Mouse (Mus musculus) cortical plate, adult 2 months (tissue): ENCODE data around the gene Tusc1.

ENCODE experiments used
- CTCF ChIP-seq: fragments of 200-500 bp; IDR thresholded peaks from 2 replicates; pipeline ENCODE4 v1.5.1; 2011; ENCODE audit warnings: mild to moderate bottlenecking, control low read depth, low read length; ENCODE audit not compliant: insufficient read depth; ENCODE audit errors: extremely low read depth
- POLR2A ChIP-seq: fragments of 200-500 bp; IDR thresholded peaks from 2 replicates; pipeline ENCODE4 v1.6.1; 2011; ENCODE audit warnings: mild to moderate bottlenecking, low read length, control low read depth; ENCODE audit not compliant: insufficient read depth; ENCODE audit errors: extremely low read depth

GRCm38 (mm10) chr4:93344357-93344756 is 9.0 kb upstream of the Tusc1 start:
- no peak for TF ChIP-seq CTCF
- TF ChIP-seq POLR2A: no peak
